Mouse (Mus musculus) brown adipose tissue, adult 24 weeks (tissue): ENCODE data around the gene Senp2. TPM values are rescaled to one million over a fixed set of nuclear protein-coding genes. Genes with fewer than 3 reads are reported as not detected.

ENCODE experiments used
- polyA plus RNA-seq: library from polyadenylated mRNA; stranded (reverse); fragments of >200 nt; gene quantifications from 2 replicates; pipeline ENCODE4 v1.2.4, GENCODE M21; 2012; ENCODE audit not compliant: missing spikeins, insufficient read depth, insufficient read length

The Senp2 gene
- polyA plus RNA-seq, 1 experiment = 23.3 TPM

Other genes with a start within 250 kb of the Senp2 start
- 21.1 and 47.5 TPM in 2 replicates for gene Ehhadh, start 221.7 kb upstream of the Senp2 start, polyA plus RNA-seq
- gene Map3k13, start 215.1 kb upstream of the Senp2 start, polyA plus RNA-seq = 0.50 and 0.55 TPM in 2 replicates
- 16.1 and 20.4 TPM in 2 replicates for gene Tmem41a, start 61.9 kb upstream of the Senp2 start, polyA plus RNA-seq
- gene Liph, start 13.8 kb upstream of the Senp2 start, polyA plus RNA-seq = not detected in 2 replicates
- 1.9 and 3.5 TPM in 2 replicates for gene Igf2bp2, start 153.8 kb downstream of the Senp2 start, polyA plus RNA-seq